Mouse (Mus musculus) ES-Bruce4 (cell line): ENCODE results near the gene Traf3ip3. TPM values are rescaled to one million over a fixed set of nuclear protein-coding genes. Genes with fewer than 3 reads are reported as not detected.

Source experiments
- H3K27ac ChIP-seq: 2 replicates; pipeline ENCODE4 v1.5.1; 2012; ENCODE audit warnings: low read length, inconsistent platforms; ENCODE audit not compliant: insufficient read depth
- H3K27me3 ChIP-seq: 2 replicates; pipeline ENCODE4 v1.6.1; 2012; ENCODE audit warnings: mild to moderate bottlenecking, low read length, inconsistent platforms; ENCODE audit not compliant: control insufficient read depth, poor library complexity, insufficient read depth, severe bottlenecking
- H3K36me3 ChIP-seq: 2 replicates; pipeline ENCODE4 v1.6.1; 2012; ENCODE audit warnings: inconsistent platforms, mild to moderate bottlenecking, low read length, moderate library complexity; ENCODE audit not compliant: control insufficient read depth, poor library complexity, insufficient read depth, severe bottlenecking
- H3K4me1 ChIP-seq: one replicate; pipeline ENCODE4 v1.8.1; 2011; ENCODE audit warnings: low read length; ENCODE audit not compliant: control insufficient read depth, insufficient read depth
- H3K4me3 ChIP-seq: 2 replicates; pipeline ENCODE4 v1.5.1; 2011; ENCODE audit warnings: low read depth, mild to moderate bottlenecking, low read length
- H3K9ac ChIP-seq: 2 replicates; pipeline ENCODE4 v1.6.1; 2012; ENCODE audit warnings: low read depth, mild to moderate bottlenecking, inconsistent platforms; ENCODE audit not compliant: poor library complexity, severe bottlenecking
- H3K9me3 ChIP-seq: replicated peaks from 2 replicates; pipeline ENCODE4 v1.6.1; 2012; ENCODE audit warnings: mild to moderate bottlenecking, low read length, inconsistent platforms; ENCODE audit not compliant: control insufficient read depth, poor library complexity, insufficient read depth, severe bottlenecking
- CTCF ChIP-seq: IDR thresholded peaks from one replicate; pipeline ENCODE4 v1.8.1; 2011; ENCODE audit warnings: low read depth, low read length
- EP300 ChIP-seq: IDR thresholded peaks from 2 replicates; pipeline ENCODE4 v1.6.1; 2011; ENCODE audit warnings: low read depth, low read length; ENCODE audit not compliant: insufficient read depth
- POLR2A ChIP-seq: IDR thresholded peaks from one replicate; pipeline ENCODE4 v1.8.1; 2011; ENCODE audit warnings: low read length; ENCODE audit not compliant: insufficient read depth
- polyA plus RNA-seq: library from polyadenylated mRNA; stranded (reverse); fragments of >200 nt; gene quantifications from 2 replicates; pipeline ENCODE4 v1.2.4, GENCODE M21; 2011; ENCODE audit warnings: low read depth; ENCODE audit not compliant: missing spikeins, insufficient read depth, insufficient read length

Gene Traf3ip3
- polyA plus RNA-seq, 1 experiment, result not detected

DNA sequence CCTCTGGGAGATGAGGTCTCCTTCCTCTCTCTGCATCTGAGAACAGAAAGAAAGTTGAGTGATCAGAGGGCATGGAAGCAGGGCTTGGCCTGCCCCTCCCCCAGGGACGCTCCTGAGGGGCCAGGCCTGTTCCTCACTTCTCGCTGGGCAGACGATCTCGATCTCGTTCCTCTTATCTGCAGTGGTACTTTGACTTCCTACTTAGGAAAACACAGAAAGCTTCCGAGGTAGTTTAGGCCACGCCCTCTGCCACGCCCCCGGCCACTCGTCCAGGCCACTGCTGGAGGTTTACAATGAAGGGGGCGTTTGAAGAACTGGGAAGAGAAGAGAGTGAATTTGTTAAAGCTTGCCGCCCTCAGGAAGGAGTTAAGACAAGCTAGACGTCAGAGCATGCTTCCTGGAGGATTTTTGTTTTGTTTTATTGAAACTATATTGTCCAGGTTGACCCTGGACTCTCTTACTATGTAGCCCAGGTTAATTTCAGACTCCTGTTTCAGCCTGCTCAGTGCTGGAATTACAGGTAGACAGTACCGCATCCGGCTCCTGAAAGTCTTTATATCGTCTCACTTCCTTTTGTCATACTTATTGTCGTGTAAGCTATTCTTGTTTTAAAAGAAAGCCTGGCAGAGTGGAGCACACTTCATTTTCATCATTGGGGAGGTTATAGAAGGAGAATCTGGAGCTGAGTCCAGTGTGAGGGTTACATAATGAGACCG is 41.0 kb downstream of the Traf3ip3 start:
- H3K4me3 ChIP-seq, result no peak overlapping the region
- no peak overlapping the region for H3K9ac ChIP-seq
- H3K27ac ChIP-seq, result no peak overlapping the region
- no peaks in the 10 kb centered on the region for H3K4me1 ChIP-seq
- no peaks in the 10 kb centered on the region for H3K36me3 ChIP-seq
- no peaks in the 10 kb centered on the region for H3K27me3 ChIP-seq
- no peak for TF ChIP-seq POLR2A
- no peak for TF ChIP-seq EP300
- TF ChIP-seq CTCF, result no peak
- no peaks in the 10 kb centered on the region for H3K9me3 ChIP-seq

DNA sequence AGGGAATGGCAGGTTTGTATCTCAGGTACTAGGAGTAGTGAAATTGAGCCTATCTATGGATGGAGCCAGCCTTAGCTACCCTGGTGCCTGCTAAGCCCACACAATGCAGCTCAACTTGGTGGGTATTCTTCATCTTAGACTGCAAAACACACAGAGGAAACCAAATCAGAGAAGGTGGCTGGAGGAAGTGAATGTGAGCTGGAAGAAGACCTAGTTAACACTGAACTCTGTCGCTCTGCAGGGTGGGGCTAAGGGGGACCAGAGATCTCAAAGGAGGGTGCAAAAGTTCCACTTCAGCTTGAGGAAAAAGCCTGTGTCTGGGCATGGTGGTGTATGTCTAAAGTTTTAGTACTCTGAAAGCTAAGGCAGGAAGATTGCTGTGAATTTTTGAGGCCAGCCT is 41.9 kb downstream of the Traf3ip3 start:
- H3K4me3 ChIP-seq, result no peak overlapping the region
- H3K27me3 ChIP-seq, result no peaks in the 10 kb centered on the region
- H3K36me3 ChIP-seq, result no peaks in the 10 kb centered on the region
- no peaks in the 10 kb centered on the region for H3K9me3 ChIP-seq
- no peak overlapping the region for H3K27ac ChIP-seq
- H3K9ac ChIP-seq, result no peak overlapping the region
- TF ChIP-seq EP300 (no peak), POLR2A (no peak), CTCF (no peak)
- H3K4me1 ChIP-seq, result no peaks in the 10 kb centered on the region

DNA sequence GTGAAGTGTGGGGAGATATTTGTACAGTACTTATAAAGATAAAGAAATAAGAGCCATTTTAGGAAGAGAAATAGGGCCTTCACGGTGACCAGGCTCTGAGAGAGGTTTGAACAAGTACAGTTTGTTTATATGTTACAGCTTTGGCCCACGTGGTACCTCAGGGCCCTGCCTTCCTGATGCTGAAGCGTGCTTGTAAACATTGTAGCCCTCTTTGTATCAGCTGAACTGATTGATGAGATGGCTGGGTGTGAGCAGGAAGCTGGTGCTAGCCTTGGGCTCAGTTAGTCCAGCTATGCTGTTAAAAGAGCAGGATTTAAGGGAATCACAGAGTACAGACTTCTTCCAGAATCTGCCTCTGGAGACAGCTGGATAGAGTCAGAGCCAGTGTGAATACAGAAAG is 42.3 kb downstream of the Traf3ip3 start:
- TF ChIP-seq EP300 (no peak), POLR2A (no peak), CTCF (no peak)
- Histone ChIP-seq H3K4me3 (no peak overlapping the region), H3K36me3 (no peaks in the 10 kb centered on the region), H3K9me3 (no peaks in the 10 kb centered on the region), H3K27me3 (no peaks in the 10 kb centered on the region), H3K4me1 (no peaks in the 10 kb centered on the region), H3K27ac (no peak overlapping the region), H3K9ac (no peak overlapping the region)

DNA sequence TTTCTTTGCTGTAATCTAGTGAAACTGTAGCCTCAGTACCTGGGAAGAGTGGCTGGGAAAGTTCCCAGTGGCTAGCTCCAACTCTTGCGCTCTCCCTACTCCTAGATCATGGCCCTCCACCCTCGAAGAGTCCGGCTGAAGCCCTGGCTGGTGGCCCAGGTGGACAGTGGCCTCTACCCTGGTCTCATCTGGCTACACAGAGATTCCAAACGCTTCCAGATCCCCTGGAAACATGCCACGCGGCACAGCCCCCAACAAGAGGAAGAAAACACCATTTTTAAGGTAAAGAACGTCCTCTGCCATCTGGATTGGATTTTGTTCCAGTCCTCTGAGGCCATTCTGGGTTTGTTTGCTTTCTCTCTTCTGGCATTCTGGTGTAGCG is 44.4 kb downstream of the Traf3ip3 start:
- Histone ChIP-seq H3K27ac (no peak overlapping the region), H3K4me1 (no peaks in the 10 kb centered on the region), H3K9me3 (no peaks in the 10 kb centered on the region), H3K4me3 (no peak overlapping the region), H3K27me3 (no peaks in the 10 kb centered on the region), H3K9ac (no peak overlapping the region), H3K36me3 (no peaks in the 10 kb centered on the region)
- no peak for TF ChIP-seq POLR2A
- TF ChIP-seq EP300, result no peak
- TF ChIP-seq CTCF, result no peak

DNA sequence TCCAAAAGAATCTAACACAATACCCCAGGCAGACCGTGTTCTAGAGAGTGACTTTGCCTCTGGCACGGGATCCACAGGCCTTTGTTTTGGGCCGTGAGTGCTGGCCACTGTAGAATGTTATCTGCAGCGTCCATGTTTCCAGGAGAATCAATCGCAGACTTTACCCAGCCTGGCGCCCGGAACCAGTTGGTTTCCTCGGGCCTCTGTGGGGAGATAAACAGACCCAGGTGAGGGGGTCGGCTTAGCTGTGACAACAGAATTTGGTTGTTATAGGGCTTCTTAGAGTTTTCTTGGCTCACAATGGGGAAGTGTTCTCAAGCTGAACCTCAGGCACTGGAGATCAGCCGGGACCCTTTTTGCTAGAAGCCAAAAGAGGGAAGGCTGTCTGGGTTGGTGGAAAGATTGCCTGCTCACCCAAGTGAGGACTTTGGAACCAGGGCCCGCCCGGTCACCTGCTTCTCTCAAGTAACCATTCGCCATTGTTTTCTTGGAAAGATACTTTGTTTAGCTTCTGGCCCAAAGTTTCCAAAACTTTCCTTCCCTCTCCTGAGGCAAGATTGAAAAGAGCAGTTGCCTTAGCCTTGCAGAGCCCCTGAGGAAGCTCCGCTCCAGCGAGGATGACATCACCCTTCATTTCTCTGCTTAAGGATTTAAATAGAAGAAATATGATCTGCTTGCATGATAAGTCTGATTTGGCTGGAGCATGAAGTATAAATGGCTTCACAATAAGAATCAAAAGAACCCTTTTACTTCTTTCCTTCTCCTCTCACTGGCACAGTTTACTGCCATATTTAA is 45.0 kb downstream of the Traf3ip3 start:
- Histone ChIP-seq H3K27me3 (no peaks in the 10 kb centered on the region), H3K4me1 (no peaks in the 10 kb centered on the region), H3K9me3 (no peaks in the 10 kb centered on the region), H3K36me3 (no peaks in the 10 kb centered on the region), H3K9ac (no peak overlapping the region), H3K27ac (no peak overlapping the region), H3K4me3 (no peak overlapping the region)
- TF ChIP-seq EP300 (no peak), POLR2A (no peak), CTCF (no peak)

DNA sequence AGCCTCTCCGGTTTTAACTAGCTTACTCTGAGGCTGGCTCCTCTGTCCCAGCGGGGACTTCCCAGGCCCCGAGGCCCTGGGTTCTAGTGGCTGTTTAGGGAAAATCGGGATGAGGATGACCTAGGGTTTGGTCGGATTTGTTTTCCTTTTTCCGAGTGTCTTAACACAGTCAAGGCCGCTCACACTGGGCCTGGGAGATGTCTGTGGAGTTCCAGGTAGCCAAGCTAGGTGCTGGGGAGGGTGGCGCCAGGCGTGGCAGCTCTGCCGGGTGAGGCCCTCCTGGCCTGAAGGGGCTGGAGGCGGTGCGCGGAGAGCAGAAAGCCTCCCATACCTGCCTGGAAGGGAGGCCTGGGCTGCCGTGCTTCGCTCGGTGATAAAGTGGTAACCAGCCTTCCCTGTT is 47.9 kb downstream of the Traf3ip3 start:
- Histone ChIP-seq H3K4me3 (peak overlapping the region; percentile 84), H3K27me3 (no peaks in the 10 kb centered on the region), H3K27ac (no peak overlapping the region), H3K9ac (peak overlapping the region; percentile 67), H3K36me3 (no peaks in the 10 kb centered on the region), H3K9me3 (no peaks in the 10 kb centered on the region), H3K4me1 (no peaks in the 10 kb centered on the region)
- TF ChIP-seq CTCF (no peak), POLR2A (no peak), EP300 (no peak)
